ENCODE assay signal across 22 mouse cellular contexts in genomic region chr6:134732813-134733212, GRCm38 (mm10). TPM values are rescaled to one million over a fixed set of nuclear protein-coding genes. Genes with fewer than 3 reads are reported as not detected.
DNase-seq lines count a peak whose midpoint lies in the region; ATAC-seq and TF ChIP-seq lines count a peak whose summit lies in the region.
"Had no signal": no experiment of that assay in that cellular context is flagged by ENCODE, and none has a peak within 500 bp of the region (broad histone marks: within the 10 kb centered on the region; RNA-seq: fewer than 3 reads in every experiment).

No protein-coding gene starts in this region.

- no peak for DNase-seq in embryonic facial prominence, embryonic 10.5 days (ENCODE audit: low spot score)
- DNase-seq in heart, adult 11 months = peak; percentile 61
- DNase-seq in midbrain, embryonic 11.5 days (ENCODE audit: low spot score, missing footprints) = peak; percentile 54
- no peak for DNase-seq in midbrain, embryonic 14.5 days
- no peak for DNase-seq in left cerebral cortex, postnatal 4 days
- DNase-seq: adrenal gland, adult 2 months; adrenal gland, adult 8-10 months; adrenal gland, postnatal 10 days; adrenal gland, postnatal 14 days; adrenal gland, postnatal 25 days; adrenal gland, postnatal 36 days; B cell, adult 2 months; cerebellum, adult 11 months; cerebellum, adult 11-12 months had no signal

- no peak for TF ChIP-seq CTCF in small intestine, adult 2 months (IDR thresholded peaks at IDR 0.05; ENCODE audit: extremely low read depth, insufficient read length, insufficient replicate concordance, low read depth, low read length)

- H3K4me2 ChIP-seq in embryonic facial prominence, embryonic 13.5 days = no peak overlapping the region
- H3K4me2 ChIP-seq in heart, embryonic 11.5 days = no peak overlapping the region
- H3K4me2 ChIP-seq in midbrain, embryonic 11.5 days = no peak overlapping the region
- H3K4me2 ChIP-seq in midbrain, embryonic 14.5 days (ENCODE audit: low read length) = no peak overlapping the region

- WGBS in embryonic facial prominence, embryonic 13.5 days = 94% methylated on average over 8 of the region's 8 CpGs
- WGBS in embryonic facial prominence, embryonic 10.5 days = 91% methylated on average over 8 of the region's 8 CpGs
- 87% methylated on average over 8 of the region's 8 CpGs for WGBS in heart, embryonic 11.5 days (ENCODE audit: insufficient replicate concordance)
- 92% methylated on average over 8 of the region's 8 CpGs for WGBS in midbrain, embryonic 11.5 days
- WGBS in midbrain, embryonic 14.5 days = 94% methylated on average over 8 of the region's 8 CpGs
- 77% methylated on average over 8 of the region's 8 CpGs for WGBS in small intestine, adult 2 months

- H3K9me3 ChIP-seq in embryonic facial prominence, embryonic 13.5 days = no peaks in the 10 kb centered on the region
- no peaks in the 10 kb centered on the region for H3K9me3 ChIP-seq in embryonic facial prominence, embryonic 10.5 days
- no peaks in the 10 kb centered on the region for H3K9me3 ChIP-seq in heart, embryonic 11.5 days (replicated peaks; ENCODE audit: control insufficient read depth, low read length)
- no peaks in the 10 kb centered on the region for H3K9me3 ChIP-seq in midbrain, embryonic 11.5 days (ENCODE audit: control insufficient read depth, low read length)
- H3K9me3 ChIP-seq in midbrain, embryonic 14.5 days (ENCODE audit: control insufficient read depth, low read length) = no peaks in the 10 kb centered on the region
- H3K9me3 ChIP-seq: G1E had no signal

- TF ChIP-seq POLR2A in small intestine, adult 2 months (IDR thresholded peaks at IDR 0.05; ENCODE audit: low read depth, low read length) = no peak

- H3K36me3 ChIP-seq in embryonic facial prominence, embryonic 13.5 days = peaks cover 14% of the 10 kb centered on the region
- H3K36me3 ChIP-seq in embryonic facial prominence, embryonic 10.5 days (replicated peaks) = peaks cover 27% of the 10 kb centered on the region
- no peaks in the 10 kb centered on the region for H3K36me3 ChIP-seq in heart, embryonic 11.5 days (ENCODE audit: control insufficient read depth, insufficient read depth, low read length)
- no peaks in the 10 kb centered on the region; the same call in 1 of the 2 replicates for H3K36me3 ChIP-seq in midbrain, embryonic 11.5 days (ENCODE audit: control insufficient read depth, insufficient read depth, low read length)
- no peaks in the 10 kb centered on the region for H3K36me3 ChIP-seq in midbrain, embryonic 14.5 days (ENCODE audit: control insufficient read depth, insufficient read depth, low read length)
- H3K36me3 ChIP-seq in small intestine, adult 2 months (ENCODE audit: control insufficient read depth, insufficient read depth, low read length) = peaks cover 18% of the 10 kb centered on the region

- H3K27me3 ChIP-seq in embryonic facial prominence, embryonic 13.5 days = no peaks in the 10 kb centered on the region
- no peaks in the 10 kb centered on the region for H3K27me3 ChIP-seq in embryonic facial prominence, embryonic 10.5 days (replicated peaks; ENCODE audit: low read depth, poor library complexity, severe bottlenecking)
- H3K27me3 ChIP-seq in heart, embryonic 11.5 days (ENCODE audit: control insufficient read depth, insufficient read depth, low read length) = no peaks in the 10 kb centered on the region
- no peaks in the 10 kb centered on the region for H3K27me3 ChIP-seq in midbrain, embryonic 11.5 days (ENCODE audit: control insufficient read depth, insufficient read depth, low read length)
- no peaks in the 10 kb centered on the region for H3K27me3 ChIP-seq in midbrain, embryonic 14.5 days (ENCODE audit: control insufficient read depth, insufficient read depth, low read length)
- no peaks in the 10 kb centered on the region for H3K27me3 ChIP-seq in small intestine, adult 2 months (ENCODE audit: control insufficient read depth, insufficient read depth, low read length)
- H3K27me3 ChIP-seq: CH12.LX, Patski had no signal

- no peak overlapping the region for H3K4me3 ChIP-seq in embryonic facial prominence, embryonic 13.5 days
- no peak overlapping the region for H3K4me3 ChIP-seq in embryonic facial prominence, embryonic 10.5 days
- no peak overlapping the region for H3K4me3 ChIP-seq in heart, embryonic 11.5 days (ENCODE audit: low read depth, low read length)
- H3K4me3 ChIP-seq in midbrain, embryonic 11.5 days (ENCODE audit: low read depth, low read length) = no peak overlapping the region
- H3K4me3 ChIP-seq in midbrain, embryonic 14.5 days (replicated peaks; ENCODE audit: low read depth, low read length) = no peak overlapping the region
- H3K4me3 ChIP-seq in small intestine, adult 2 months (ENCODE audit: low read depth, low read length) = no peak overlapping the region

- H3K9ac ChIP-seq in embryonic facial prominence, embryonic 13.5 days = no peak overlapping the region
- no peak overlapping the region for H3K9ac ChIP-seq in heart, embryonic 11.5 days (ENCODE audit: low read depth, low read length)
- H3K9ac ChIP-seq in midbrain, embryonic 11.5 days (ENCODE audit: low read length) = no peak overlapping the region
- H3K9ac ChIP-seq in midbrain, embryonic 14.5 days (replicated peaks; ENCODE audit: low read length) = no peak overlapping the region

- no peaks in the 10 kb centered on the region for H3K4me1 ChIP-seq in embryonic facial prominence, embryonic 13.5 days
- H3K4me1 ChIP-seq in embryonic facial prominence, embryonic 10.5 days = no peaks in the 10 kb centered on the region
- peaks cover 8% of the 10 kb centered on the region for H3K4me1 ChIP-seq in heart, embryonic 11.5 days (ENCODE audit: control insufficient read depth, insufficient read depth, low read length)
- H3K4me1 ChIP-seq in midbrain, embryonic 11.5 days (ENCODE audit: control insufficient read depth, insufficient read depth, low read length) = no peaks in the 10 kb centered on the region
- no peaks in the 10 kb centered on the region for H3K4me1 ChIP-seq in midbrain, embryonic 14.5 days (ENCODE audit: control insufficient read depth, insufficient read depth, low read length)
- H3K4me1 ChIP-seq in small intestine, adult 2 months (ENCODE audit: control insufficient read depth, insufficient read depth, insufficient read length, low read length) = peaks cover 39% of the 10 kb centered on the region

- intact Hi-C loops in left cerebral cortex, postnatal 4 days (cut with DNase I) = no loop called here

- 0 out of 2 replicates have a peak, but pooled peaks have one; percentile 52 for ATAC-seq in embryonic facial prominence, embryonic 13.5 days (ENCODE audit: insufficient number of reproducible peaks, insufficient read depth, low FRiP score, low TSS enrichment, low read depth)
- ATAC-seq in heart, embryonic 11.5 days (replicated peaks; ENCODE audit: insufficient number of reproducible peaks, low FRiP score, low TSS enrichment) = no peak
- no peak for ATAC-seq in midbrain, embryonic 11.5 days (ENCODE audit: low FRiP score)
- ATAC-seq in midbrain, embryonic 14.5 days (ENCODE audit: low FRiP score, low TSS enrichment) = no peak
- ATAC-seq: activated CD4-positive, CD25-positive, alpha-beta regulatory T cell, adult 4 months; CD4-positive, CD25-positive, alpha-beta regulatory T cell, adult 4 months; Patski had no signal

- no peak overlapping the region for H3K27ac ChIP-seq in embryonic facial prominence, embryonic 13.5 days
- no peak overlapping the region for H3K27ac ChIP-seq in embryonic facial prominence, embryonic 10.5 days (replicated peaks)
- no peak overlapping the region for H3K27ac ChIP-seq in heart, embryonic 11.5 days (ENCODE audit: low read depth, low read length)
- H3K27ac ChIP-seq in midbrain, embryonic 11.5 days (ENCODE audit: low read depth, low read length) = no peak overlapping the region
- no peak overlapping the region for H3K27ac ChIP-seq in midbrain, embryonic 14.5 days (replicated peaks; ENCODE audit: low read depth, low read length)
- H3K27ac ChIP-seq in small intestine, adult 2 months (ENCODE audit: insufficient read depth, low read depth, low read length) = peak overlapping the region; percentile 17

RNA-seq across cellular contexts. Expression of gene Dusp16, which starts 59.6 kb away (rescaled TPM):
- 14.3 and 18.0 TPM in 2 replicates for polyA plus RNA-seq in embryonic facial prominence, embryonic 13.5 days (2015; fragmentation: Nextera tagmentation; extraction: Ambion mirVana)
- polyA plus RNA-seq in embryonic facial prominence, embryonic 10.5 days (2016; fragmentation: Nextera tagmentation; extraction: Ambion mirVana) = 11.9 TPM in 2 replicates
- 19.7 and 20.6 TPM in 2 replicates for polyA plus RNA-seq in heart, embryonic 11.5 days (2014; fragmentation: Nextera tagmentation; extraction: Ambion mirVana)
- polyA plus RNA-seq in midbrain, embryonic 11.5 days (2014; fragmentation: Nextera tagmentation; extraction: Ambion mirVana) = 18.0 and 18.5 TPM in 2 replicates
- polyA plus RNA-seq in midbrain, embryonic 14.5 days (2014; fragmentation: Nextera tagmentation; extraction: Ambion mirVana) = 4.2 and 5.5 TPM in 2 replicates
- polyA plus RNA-seq in small intestine, adult 2 months (2012; rRNA removed) = 9.5 and 26.1 TPM in 2 replicates
- 1 to 10 TPM; 5.1 to 5.2 TPM for total RNA-seq in left cerebral cortex, postnatal 4 days (2021)

Comparison
In these comparisons a context has a peak if more than half of its experiments do, and no peak if none do; other contexts are left out.
1. DNase-seq: peak in heart, adult 11 months (single experiment) and midbrain, embryonic 11.5 days (single experiment); none in embryonic facial prominence, embryonic 10.5 days (single experiment), midbrain, embryonic 14.5 days (single experiment) and left cerebral cortex, postnatal 4 days (single experiment).